Mouse (Mus musculus): ENCODE measurements around the gene Tut1. TPM values are rescaled to one million over a fixed set of nuclear protein-coding genes. Genes with fewer than 3 reads are reported as not detected.
"Not testable (repeated sequence)": the region's sequence is repeated elsewhere in the genome, so short reads cannot be mapped to it uniquely, and the experiment has no call there.

The Tut1 gene
- polyA plus RNA-seq, 1 experiment from 2014 or later, result 29.7 TPM

DNA sequence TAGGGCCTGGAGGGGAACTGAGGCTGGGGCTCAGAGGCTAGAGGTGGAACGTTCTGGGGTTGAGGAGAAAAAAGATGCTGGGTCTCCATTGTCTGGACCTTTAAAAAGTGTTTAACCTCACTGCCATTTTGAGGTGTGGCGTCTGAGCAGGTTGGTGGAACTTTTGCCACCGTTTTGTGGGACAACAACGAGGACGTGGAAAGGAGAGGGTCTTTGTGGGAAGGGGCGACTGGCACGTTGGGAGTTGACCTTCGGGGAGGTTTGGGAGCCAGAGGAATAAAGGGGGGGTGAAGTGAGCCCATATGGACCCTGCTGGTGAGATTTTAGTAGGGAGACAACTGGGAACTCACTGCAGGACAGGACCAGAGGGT, 13.7 kb downstream of the Tut1 start:
- H3K4me2 ChIP-seq, result peak overlapping the region; percentile 61
- H3K9ac ChIP-seq, result peak overlapping the region; percentile 91
- peaks cover 66% of the 10 kb centered on the region for H3K36me3 ChIP-seq
- peak overlapping the region; percentile 82 for H3K4me3 ChIP-seq
- no peaks in the 10 kb centered on the region for H3K27me3 ChIP-seq
- peak overlapping the region; percentile 84 for H3K27ac ChIP-seq
- no peak for ATAC-seq (ENCODE audit: borderline replicate concordance, extremely low read depth, low FRiP score, low TSS enrichment)
- peaks cover 19% of the 10 kb centered on the region for H3K4me1 ChIP-seq
- 0% methylated on average over 8 of the region's 8 CpGs for WGBS
- H3K9me3 ChIP-seq, result no peaks in the 10 kb centered on the region

DNA sequence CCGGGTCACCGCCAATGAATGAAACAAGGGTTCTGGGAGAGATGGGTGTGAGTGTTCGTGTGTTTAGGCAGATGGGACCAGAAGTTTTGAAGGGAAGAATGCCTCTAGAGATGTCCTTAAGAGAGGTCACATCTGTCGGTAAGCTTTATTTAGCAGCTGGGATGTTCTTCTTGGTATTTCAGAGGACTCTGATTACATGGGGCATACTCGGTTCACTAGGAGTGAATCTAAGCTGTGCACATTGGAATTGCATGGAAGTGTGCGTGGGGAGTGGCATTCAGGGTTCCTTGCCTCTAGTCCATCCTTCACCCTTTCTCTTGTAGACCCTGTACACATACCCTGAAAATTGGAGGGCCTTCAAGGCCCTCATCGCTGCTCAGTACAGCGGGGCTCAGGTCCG, 14.2 kb downstream of the Tut1 start:
- 2% methylated on average over 9 of the region's 9 CpGs for WGBS
- no peaks in the 10 kb centered on the region for H3K9me3 ChIP-seq
- ATAC-seq (ENCODE audit: borderline replicate concordance, extremely low read depth, low FRiP score, low TSS enrichment), result no peak
- no peaks in the 10 kb centered on the region for H3K27me3 ChIP-seq
- peaks cover 19% of the 10 kb centered on the region for H3K4me1 ChIP-seq
- peak overlapping the region; percentile 82 for H3K4me3 ChIP-seq
- H3K27ac ChIP-seq, result peak overlapping the region; percentile 84; the same call in 1 of the 2 replicates
- H3K9ac ChIP-seq, result peak overlapping the region; percentile 91
- H3K36me3 ChIP-seq, result peaks cover 66% of the 10 kb centered on the region
- peak overlapping the region; percentile 61 for H3K4me2 ChIP-seq

DNA sequence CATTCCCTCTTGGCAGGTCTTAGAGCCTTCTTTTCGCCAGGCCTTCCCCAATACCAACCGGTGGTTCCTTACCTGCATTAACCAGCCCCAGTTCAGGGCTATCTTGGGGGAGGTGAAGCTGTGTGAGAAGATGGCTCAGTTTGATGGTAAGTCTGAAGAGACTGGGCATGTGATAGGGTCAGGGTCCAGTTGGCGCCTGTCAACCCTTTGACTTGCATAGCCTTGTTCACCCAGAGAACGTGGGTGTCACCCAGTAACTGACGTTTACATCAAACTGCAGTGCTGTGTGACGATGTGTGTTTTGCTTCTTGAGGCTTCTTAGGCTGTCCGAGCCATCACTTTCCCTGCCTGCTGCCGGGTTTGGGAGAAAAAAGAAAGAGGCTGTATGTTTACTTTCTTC, 18.8 kb downstream of the Tut1 start:
- WGBS, result 73% methylated on average over 8 of the region's 8 CpGs
- H3K4me1 ChIP-seq; H3K27me3 ChIP-seq; H3K27ac ChIP-seq; H3K4me2 ChIP-seq; H3K9me3 ChIP-seq; H3K9ac ChIP-seq; H3K4me3 ChIP-seq; ATAC-seq (ENCODE audit: borderline replicate concordance, extremely low read depth, low FRiP score, low TSS enrichment): not testable (repeated sequence)
- H3K36me3 ChIP-seq, result peaks cover 87% of the 10 kb centered on the region

DNA sequence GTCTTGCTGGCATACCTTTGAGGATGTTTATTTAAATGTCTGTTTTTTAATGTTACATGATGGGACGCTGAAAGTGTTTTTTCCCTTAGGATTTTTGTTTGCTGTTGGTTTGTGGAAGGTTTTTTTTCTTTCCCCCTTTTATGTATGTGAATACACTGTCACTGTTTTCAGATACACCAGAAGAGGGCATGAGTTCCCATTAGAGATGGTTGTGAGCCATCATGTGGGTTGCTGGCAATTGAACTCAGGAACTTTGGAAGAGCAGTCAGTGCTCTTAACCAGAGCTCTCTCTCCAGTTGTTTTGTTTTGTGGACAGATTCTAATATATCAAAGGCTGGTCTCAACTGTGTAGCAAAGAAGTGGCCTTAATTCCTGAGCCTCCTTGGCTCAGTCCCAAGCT, 21.0 kb downstream of the Tut1 start:
- Histone ChIP-seq H3K4me1 (no peaks in the 10 kb centered on the region), H3K9ac (no peak overlapping the region), H3K36me3 (peaks cover 99% of the 10 kb centered on the region), H3K27ac (no peak overlapping the region), H3K4me2 (no peak overlapping the region), H3K27me3 (no peaks in the 10 kb centered on the region), H3K9me3 (no peaks in the 10 kb centered on the region), H3K4me3 (no peak overlapping the region)
- WGBS, result 61% methylated on average over 1 of the region's 1 CpGs
- ATAC-seq (ENCODE audit: borderline replicate concordance, extremely low read depth, low FRiP score, low TSS enrichment), result no peak

DNA sequence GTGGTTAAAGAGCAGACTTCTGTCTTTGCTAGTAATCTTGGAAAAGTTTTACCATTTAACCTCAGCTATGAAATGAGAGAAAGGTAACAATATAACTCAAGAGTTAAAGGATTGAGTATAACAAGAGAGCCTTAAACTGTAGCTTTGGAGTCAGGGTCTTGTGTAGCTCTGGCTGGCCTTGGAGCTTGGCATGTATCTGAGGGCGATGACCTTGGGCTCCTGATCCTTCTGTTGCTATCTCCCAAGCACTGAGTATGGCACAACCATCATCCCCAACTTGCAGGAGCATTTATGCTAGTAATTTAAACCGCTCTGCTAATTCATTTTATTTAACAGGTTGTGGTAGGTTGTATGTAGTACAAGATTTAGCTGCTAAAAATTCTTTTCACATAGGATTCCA, 21.8 kb downstream of the Tut1 start:
- H3K9me3 ChIP-seq, result no peaks in the 10 kb centered on the region
- peaks cover 5% of the 10 kb centered on the region; the same call in 1 of the 2 replicates for H3K4me1 ChIP-seq
- ATAC-seq (ENCODE audit: borderline replicate concordance, extremely low read depth, low FRiP score, low TSS enrichment), result no peak
- no peaks in the 10 kb centered on the region for H3K27me3 ChIP-seq
- no peak overlapping the region for H3K9ac ChIP-seq
- H3K27ac ChIP-seq, result no peak overlapping the region
- 86% methylated on average over 2 of the region's 2 CpGs for WGBS
- peaks cover 99% of the 10 kb centered on the region for H3K36me3 ChIP-seq
- no peak overlapping the region for H3K4me2 ChIP-seq
- no peak overlapping the region for H3K4me3 ChIP-seq

DNA sequence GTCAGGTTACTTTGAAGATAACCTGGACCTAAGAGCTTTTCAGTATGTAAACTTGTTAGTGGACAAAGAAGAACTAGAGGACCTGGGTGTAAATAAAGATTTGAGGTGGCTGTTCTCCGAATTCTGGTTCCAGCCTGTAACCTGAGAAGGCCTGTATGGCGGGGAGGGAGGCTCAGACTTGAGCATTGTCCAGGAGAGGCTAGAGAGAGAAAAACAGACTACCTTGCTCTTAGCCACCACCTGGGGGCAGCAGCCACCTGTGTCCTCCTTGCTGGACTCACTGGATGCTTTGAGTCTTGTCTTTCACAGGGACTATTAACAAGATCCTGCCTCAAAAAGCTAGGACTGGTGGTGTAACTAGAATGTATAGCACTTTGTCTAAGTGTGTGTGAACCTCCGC, 22.9 kb downstream of the Tut1 start:
- Histone ChIP-seq H3K9ac (no peak overlapping the region), H3K27ac (no peak overlapping the region), H3K4me1 (peaks cover 11% of the 10 kb centered on the region), H3K27me3 (no peaks in the 10 kb centered on the region), H3K4me2 (no peak overlapping the region), H3K9me3 (no peaks in the 10 kb centered on the region), H3K4me3 (no peak overlapping the region), H3K36me3 (peaks cover 91% of the 10 kb centered on the region)
- peak; percentile 65; the same call in 1 of the 2 replicates for ATAC-seq (ENCODE audit: borderline replicate concordance, extremely low read depth, low FRiP score, low TSS enrichment)
- 43% methylated on average over 3 of the region's 3 CpGs for WGBS

DNA sequence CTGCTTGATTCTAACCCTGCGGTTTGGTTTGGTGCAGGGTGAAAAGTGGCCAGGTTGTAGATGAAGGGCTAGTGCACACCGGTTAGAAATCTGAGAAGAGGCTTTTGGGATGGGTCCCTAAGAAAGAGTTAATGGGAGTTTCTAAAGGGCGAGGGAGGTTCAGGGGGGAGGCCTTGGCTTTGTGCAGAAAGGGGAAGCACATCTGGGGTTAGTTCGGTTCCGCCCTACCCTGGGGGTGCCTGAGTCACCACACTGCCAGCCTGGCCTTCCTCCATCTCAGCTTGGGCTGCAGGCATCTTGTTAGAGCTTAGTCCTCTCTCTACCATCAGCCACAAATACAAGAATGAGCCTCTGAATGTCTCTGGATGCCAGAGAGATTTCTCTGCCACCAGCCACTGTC, 27.1 kb downstream of the Tut1 start:
- WGBS, result 53% methylated on average over 5 of the region's 5 CpGs
- Histone ChIP-seq H3K27me3 (no peaks in the 10 kb centered on the region), H3K27ac (peak overlapping the region; percentile 15; the same call in 1 of the 2 replicates), H3K4me1 (peaks cover 51% of the 10 kb centered on the region), H3K9me3 (no peaks in the 10 kb centered on the region), H3K9ac (no peak overlapping the region), H3K4me3 (no peak overlapping the region), H3K4me2 (no peak overlapping the region), H3K36me3 (peaks cover 49% of the 10 kb centered on the region)
- ATAC-seq (ENCODE audit: borderline replicate concordance, extremely low read depth, low FRiP score, low TSS enrichment), result no peak

DNA sequence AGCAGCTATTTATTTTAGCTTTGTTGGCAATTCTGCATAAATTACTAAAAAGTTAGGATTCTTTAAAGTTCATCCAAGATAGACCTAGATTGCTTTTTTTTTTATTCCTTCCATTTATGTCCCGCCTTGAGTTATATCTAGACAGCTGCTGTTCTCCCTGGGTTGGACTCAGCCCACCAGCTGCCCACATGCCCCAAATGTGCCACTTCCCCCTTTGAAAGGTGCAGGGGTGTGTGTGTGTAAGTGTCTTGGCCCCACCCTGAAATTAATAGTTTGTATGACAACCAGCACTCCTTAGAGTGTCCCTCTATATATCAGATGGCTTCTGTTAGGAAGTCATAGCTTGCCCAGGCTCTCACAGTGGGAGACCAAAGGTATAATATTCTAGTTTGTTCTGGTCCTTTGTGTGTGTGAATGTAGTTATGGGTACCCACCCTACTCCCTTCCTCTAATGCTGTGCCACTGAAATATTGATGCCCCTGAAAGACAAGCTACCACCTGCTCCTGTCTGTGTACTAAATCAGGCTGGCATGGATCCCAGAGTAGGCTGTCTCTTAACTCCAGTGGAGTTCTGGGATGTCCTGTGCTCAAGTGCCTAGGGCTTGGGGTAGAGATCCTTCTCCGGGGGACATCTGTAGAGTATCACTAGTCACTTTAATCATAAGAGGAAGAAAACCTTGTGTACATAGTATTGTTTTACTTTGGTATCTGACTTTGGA, 28.0 kb downstream of the Tut1 start:
- no peak for ATAC-seq (ENCODE audit: borderline replicate concordance, extremely low read depth, low FRiP score, low TSS enrichment)
- Histone ChIP-seq H3K9ac (no peak overlapping the region), H3K4me1 (peaks cover 56% of the 10 kb centered on the region)

DNA sequence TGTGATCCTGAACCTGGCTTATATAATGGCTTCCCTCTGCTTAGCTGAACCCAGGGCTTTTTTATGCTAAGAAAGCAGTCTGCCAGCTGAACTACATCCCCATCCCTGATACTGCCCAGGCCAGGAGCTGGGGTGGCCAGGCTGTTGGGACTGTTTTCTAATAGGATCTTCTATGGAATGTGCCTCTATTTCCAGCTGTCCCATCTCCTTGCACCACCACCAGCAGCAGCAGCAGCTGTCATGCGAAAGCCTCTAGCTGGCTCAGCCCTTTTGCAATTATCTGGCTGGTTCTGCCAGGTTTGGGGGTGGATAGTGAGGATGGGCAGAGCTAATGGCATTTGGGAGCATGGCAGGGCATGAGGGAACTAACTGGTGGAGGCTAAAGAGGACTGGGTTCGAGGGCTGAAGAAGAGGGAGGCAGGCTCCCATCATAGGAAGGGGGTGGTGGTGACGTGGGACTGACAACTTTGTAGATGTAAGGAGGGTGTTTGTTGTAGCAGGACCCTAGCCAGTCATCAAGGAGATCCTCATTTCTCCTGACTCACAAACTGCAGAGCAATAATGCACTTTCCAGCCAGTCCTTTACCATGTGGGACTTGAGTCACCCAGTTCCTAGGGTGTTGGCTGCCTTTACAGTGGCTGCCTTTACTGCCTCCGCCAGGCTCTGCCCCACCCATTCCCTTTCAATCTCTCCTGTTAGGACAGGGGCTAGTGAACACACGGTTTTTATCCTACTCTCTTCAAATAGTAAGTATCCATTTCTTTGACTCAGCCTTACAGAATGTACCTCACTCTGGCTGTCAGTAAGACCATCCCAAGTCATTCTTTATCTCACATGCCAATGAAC, 28.9 kb downstream of the Tut1 start:
- Histone ChIP-seq H3K4me1 (peaks cover 56% of the 10 kb centered on the region), H3K4me3 (no peak overlapping the region), H3K4me2 (no peak overlapping the region), H3K36me3 (peaks cover 32% of the 10 kb centered on the region), H3K27me3 (no peaks in the 10 kb centered on the region), H3K9ac (no peak overlapping the region), H3K9me3 (no peaks in the 10 kb centered on the region), H3K27ac (peak overlapping the region; percentile 58)
- 26% methylated on average over 5 of the region's 5 CpGs for WGBS
- 0 out of 2 replicates have a peak, but pooled peaks have one; percentile 51 for ATAC-seq (ENCODE audit: borderline replicate concordance, extremely low read depth, low FRiP score, low TSS enrichment)

More for the DNA sequence above, 28.0 kb downstream of the Tut1 start:
- H3K27me3 ChIP-seq, result no peaks in the 10 kb centered on the region
- H3K4me2 ChIP-seq, result no peak overlapping the region
- no peak overlapping the region for H3K4me3 ChIP-seq
- H3K9me3 ChIP-seq, result no peaks in the 10 kb centered on the region
- WGBS, result 65% methylated on average over 2 of the region's 2 CpGs
- peak overlapping the region; percentile 15; the same call in 1 of the 2 replicates for H3K27ac ChIP-seq
- peaks cover 41% of the 10 kb centered on the region for H3K36me3 ChIP-seq

DNA sequence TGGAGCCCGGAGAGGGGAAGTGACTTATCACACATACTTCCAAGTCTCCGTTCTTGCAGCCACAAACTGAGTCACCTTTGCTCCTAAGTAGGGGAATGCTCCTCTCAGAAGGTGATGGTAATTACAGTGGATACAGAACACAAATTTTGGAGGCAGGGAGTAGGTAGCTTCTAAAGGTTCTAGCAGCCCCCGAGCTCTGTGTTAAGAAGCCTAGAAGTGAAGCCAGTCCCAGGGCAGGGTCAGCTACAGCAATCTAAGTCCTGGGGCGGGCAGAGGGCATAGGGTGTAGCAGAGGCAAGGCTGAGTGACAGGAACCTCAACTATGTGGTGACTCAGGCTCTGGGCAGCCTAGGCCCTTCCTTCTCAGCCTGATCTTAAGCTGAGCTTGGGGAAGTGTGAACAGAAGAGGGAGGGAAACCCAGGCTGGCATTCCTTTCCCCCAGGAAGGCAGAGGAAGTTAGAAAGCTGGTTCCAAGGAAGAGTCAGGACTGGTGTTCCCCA, 29.6 kb downstream of the Tut1 start:
- peaks cover 61% of the 10 kb centered on the region for H3K4me1 ChIP-seq
- H3K4me3 ChIP-seq, result no peak overlapping the region
- H3K4me2 ChIP-seq, result no peak overlapping the region
- WGBS, result 23% methylated on average over 4 of the region's 4 CpGs
- peaks cover 25% of the 10 kb centered on the region for H3K36me3 ChIP-seq
- no peaks in the 10 kb centered on the region for H3K27me3 ChIP-seq
- H3K9ac ChIP-seq, result no peak overlapping the region
- peak overlapping the region; percentile 58 for H3K27ac ChIP-seq
- no peaks in the 10 kb centered on the region for H3K9me3 ChIP-seq
- no peak for ATAC-seq (ENCODE audit: borderline replicate concordance, extremely low read depth, low FRiP score, low TSS enrichment)

DNA sequence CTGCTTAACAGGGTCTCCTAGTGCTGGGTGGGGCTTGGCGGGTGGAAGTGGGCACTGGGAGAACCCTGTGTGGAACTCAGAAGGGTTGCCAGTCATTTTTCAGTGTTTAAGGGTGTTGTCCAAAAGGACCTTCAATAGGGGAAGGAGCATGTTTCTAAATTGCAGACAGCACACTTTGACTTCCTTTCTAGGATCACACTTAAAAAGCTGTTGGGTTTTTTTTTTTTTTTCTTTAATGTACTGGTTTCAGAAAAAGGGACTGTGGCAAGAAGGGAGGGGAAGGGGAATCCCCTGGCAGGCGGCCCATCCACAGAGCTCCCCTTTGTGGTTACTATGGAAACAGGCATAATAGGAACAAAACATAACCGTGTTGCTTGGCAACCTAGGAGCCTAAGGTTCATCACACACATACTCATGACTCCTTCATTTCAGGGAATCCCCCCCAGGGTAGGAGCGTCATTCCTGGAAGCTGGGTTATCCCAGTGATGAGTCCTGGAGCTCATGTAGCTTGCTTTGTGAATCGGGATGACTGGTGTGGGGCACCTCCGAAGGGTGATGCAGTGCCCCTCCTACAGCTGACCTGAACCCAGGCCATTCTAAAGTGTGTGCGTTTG, 30.7 kb downstream of the Tut1 start:
- Histone ChIP-seq H3K4me2 (no peak overlapping the region), H3K9me3 (no peaks in the 10 kb centered on the region), H3K27me3 (no peaks in the 10 kb centered on the region), H3K36me3 (peaks cover 14% of the 10 kb centered on the region), H3K9ac (no peak overlapping the region), H3K27ac (peak overlapping the region; percentile 58), H3K4me3 (no peak overlapping the region), H3K4me1 (peaks cover 69% of the 10 kb centered on the region)
- WGBS, result 7% methylated on average over 7 of the region's 7 CpGs
- no peak for ATAC-seq (ENCODE audit: borderline replicate concordance, extremely low read depth, low FRiP score, low TSS enrichment)
